Mouse (Mus musculus) limb, embryonic 13.5 days (tissue): ENCODE data around the gene Plekho1. TPM values are rescaled to one million over a fixed set of nuclear protein-coding genes. Genes with fewer than 3 reads are reported as not detected.
"Not testable (repeated sequence)": the region's sequence is repeated elsewhere in the genome, so short reads cannot be mapped to it uniquely, and the experiment has no call there.

Experiments
- ATAC-seq: fragments of 200-750 bp; cut with Nextera tagmentation; 2 replicates; pipeline ENCODE4 v1.8.0; 2017; ENCODE audit warnings: low read depth, moderate number of reproducible peaks, moderate TSS enrichment; ENCODE audit not compliant: low FRiP score
- H3K27ac ChIP-seq: fragments of 300-500 bp; sonication (generic); 2 replicates; pipeline ENCODE4 v1.5.1; 2015; ENCODE audit warnings: inconsistent platforms, mild to moderate bottlenecking, moderate library complexity
- H3K27me3 ChIP-seq: fragments of 300-500 bp; sonication (generic); 2 replicates; pipeline ENCODE4 v1.6.1; 2015; ENCODE audit warnings: mild to moderate bottlenecking, inconsistent platforms
- H3K36me3 ChIP-seq: fragments of 300-500 bp; sonication (generic); 2 replicates; pipeline ENCODE4 v1.6.1; 2015; ENCODE audit warnings: inconsistent platforms, mild to moderate bottlenecking, moderate library complexity
- H3K4me1 ChIP-seq: fragments of 300-500 bp; sonication (generic); 2 replicates; pipeline ENCODE4 v1.6.1; 2015; ENCODE audit warnings: inconsistent platforms
- H3K4me2 ChIP-seq: fragments of 300-500 bp; sonication (generic); replicated peaks from 2 replicates; pipeline ENCODE4 v1.6.1; 2015; ENCODE audit warnings: inconsistent platforms, mild to moderate bottlenecking, moderate library complexity
- H3K4me3 ChIP-seq: fragments of 300-500 bp; sonication (generic); 2 replicates; pipeline ENCODE4 v1.5.1; 2015; ENCODE audit warnings: moderate library complexity, mild to moderate bottlenecking, inconsistent platforms
- H3K9ac ChIP-seq: fragments of 300-500 bp; sonication (generic); 2 replicates; pipeline ENCODE4 v1.6.1; 2015; ENCODE audit warnings: mild to moderate bottlenecking, inconsistent platforms
- H3K9me3 ChIP-seq: fragments of 300-500 bp; sonication (generic); 2 replicates; pipeline ENCODE4 v1.6.1; 2016; ENCODE audit warnings: inconsistent platforms
- WGBS: fragments of 180-500 bp; shearing (Covaris S2); methylation state at CpG from one replicate; pipeline ENCODE4 v1.1.7; 2015; 5-methylcytosine and 5-hydroxymethylcytosine counted together
- polyA plus RNA-seq: library from polyadenylated mRNA; unstranded; fragments of >200 nt; fragmentation: Nextera tagmentation; extraction: Ambion mirVana; gene quantifications from 2 replicates; pipeline ENCODE4 v1.2.1, GENCODE M21; 2015

Plekho1 gene
- polyA plus RNA-seq, 1 experiment from 2014 or later = 60.0 TPM

DNA sequence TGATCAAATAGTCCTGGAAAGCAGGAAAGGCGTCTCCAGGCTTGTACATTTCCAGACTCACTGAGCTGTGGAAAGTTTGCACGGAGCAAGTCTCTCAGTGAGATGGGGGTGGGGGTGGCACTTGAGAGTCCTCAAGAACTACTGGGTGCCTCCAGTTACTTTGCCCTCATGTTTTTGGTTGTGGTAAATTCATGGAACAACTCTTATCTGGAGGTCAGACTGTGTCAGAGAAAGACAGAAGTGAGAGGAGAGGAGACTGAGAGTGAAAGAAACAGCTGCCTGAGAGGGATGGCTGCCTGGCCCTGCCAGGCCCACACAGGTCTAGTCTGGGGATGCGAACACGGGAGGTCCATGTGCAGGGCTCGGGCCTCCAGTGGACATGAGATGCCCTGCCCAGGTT lies 40.5 kb downstream of the Plekho1 start:
- 91% methylated on average over 5 of the region's 5 CpGs for WGBS
- Histone ChIP-seq H3K27me3 (no peaks in the 10 kb centered on the region), H3K4me2 (no peak overlapping the region), H3K36me3 (no peaks in the 10 kb centered on the region), H3K9ac (no peak overlapping the region), H3K4me3 (no peak overlapping the region), H3K4me1 (peaks cover 6% of the 10 kb centered on the region; the same call in 1 of the 2 replicates), H3K9me3 (no peaks in the 10 kb centered on the region), H3K27ac (no peak overlapping the region)
- no peak for ATAC-seq

GRCm38 (mm10) chr3:95954648-95955173 lies 41.1 kb downstream of the Plekho1 start:
- not testable (repeated sequence) for H3K4me2 ChIP-seq, H3K9ac ChIP-seq, H3K27ac ChIP-seq, H3K4me3 ChIP-seq, ATAC-seq, H3K27me3 ChIP-seq, H3K4me1 ChIP-seq, H3K36me3 ChIP-seq, H3K9me3 ChIP-seq
- 90% methylated on average over 12 of the region's 12 CpGs for WGBS

GRCm38 (mm10) chr3:95953522-95953921 lies 42.3 kb downstream of the Plekho1 start:
- no peaks in the 10 kb centered on the region for H3K27me3 ChIP-seq
- H3K4me3 ChIP-seq = no peak overlapping the region
- H3K9me3 ChIP-seq = no peaks in the 10 kb centered on the region
- H3K9ac ChIP-seq = no peak overlapping the region
- H3K4me2 ChIP-seq = no peak overlapping the region
- H3K27ac ChIP-seq = no peak overlapping the region
- peaks cover 6% of the 10 kb centered on the region; the same call in 1 of the 2 replicates for H3K4me1 ChIP-seq
- WGBS = 77% methylated on average over 3 of the region's 3 CpGs
- ATAC-seq = no peak
- H3K36me3 ChIP-seq = 0 out of 2 replicates have a peak, but pooled peaks cover 6% of the 10 kb centered on the region

DNA sequence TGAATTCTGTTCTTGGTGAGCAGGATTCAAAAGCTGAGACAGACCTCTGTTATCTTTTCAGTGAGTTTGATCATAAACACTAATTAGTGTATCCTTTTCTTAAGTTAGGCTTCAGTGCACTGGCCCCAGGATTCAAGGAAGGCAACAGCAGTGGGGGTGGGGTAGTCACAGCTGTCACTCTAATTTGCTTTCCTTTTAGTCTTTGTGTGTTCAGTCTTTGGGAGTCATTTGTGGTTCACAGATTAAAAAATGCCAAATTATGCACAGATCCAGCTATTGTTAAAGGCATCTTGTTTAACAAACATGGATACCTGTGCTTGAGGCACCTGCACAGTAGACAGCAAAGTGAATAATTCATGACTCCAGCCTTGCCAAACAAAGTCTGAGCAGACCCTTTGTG lies 42.8 kb downstream of the Plekho1 start:
- no peak for ATAC-seq
- Histone ChIP-seq H3K4me1 (peaks cover 6% of the 10 kb centered on the region; the same call in 1 of the 2 replicates), H3K9ac (no peak overlapping the region), H3K4me2 (no peak overlapping the region), H3K9me3 (no peaks in the 10 kb centered on the region), H3K27me3 (no peaks in the 10 kb centered on the region), H3K36me3 (0 out of 2 replicates have a peak, but pooled peaks cover 6% of the 10 kb centered on the region), H3K27ac (no peak overlapping the region), H3K4me3 (no peak overlapping the region)

DNA sequence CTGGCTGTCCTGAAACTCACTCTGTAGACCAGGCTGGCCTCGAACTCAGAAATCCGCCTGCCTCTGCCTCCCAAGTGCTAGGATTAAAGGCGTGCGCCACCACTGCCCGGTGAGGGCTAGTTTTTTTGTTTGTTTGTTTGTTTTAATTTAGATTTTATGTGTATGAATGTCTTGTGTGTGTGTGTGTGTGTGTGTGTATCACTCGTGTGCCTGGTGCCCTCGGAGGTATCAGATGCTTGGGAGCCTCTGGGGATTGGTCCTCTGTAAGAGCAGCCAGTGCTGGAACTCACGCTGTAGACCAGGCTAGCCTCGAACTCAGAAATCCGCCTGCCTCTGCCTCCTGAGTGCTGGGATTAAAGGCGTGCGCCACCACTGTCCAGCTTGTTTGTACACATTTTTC lies 44.2 kb downstream of the Plekho1 start:
- Histone ChIP-seq H3K9ac (peak overlapping the region; percentile 61), H3K4me3 (peak overlapping the region; percentile 53), H3K36me3 (peaks cover 13% of the 10 kb centered on the region), H3K27ac (peak overlapping the region; percentile 89), H3K4me2 (peak overlapping the region; percentile 72)
- H3K9me3 ChIP-seq, H3K4me1 ChIP-seq, ATAC-seq, H3K27me3 ChIP-seq: not testable (repeated sequence)
- 73% methylated on average over 12 of the region's 12 CpGs for WGBS

DNA sequence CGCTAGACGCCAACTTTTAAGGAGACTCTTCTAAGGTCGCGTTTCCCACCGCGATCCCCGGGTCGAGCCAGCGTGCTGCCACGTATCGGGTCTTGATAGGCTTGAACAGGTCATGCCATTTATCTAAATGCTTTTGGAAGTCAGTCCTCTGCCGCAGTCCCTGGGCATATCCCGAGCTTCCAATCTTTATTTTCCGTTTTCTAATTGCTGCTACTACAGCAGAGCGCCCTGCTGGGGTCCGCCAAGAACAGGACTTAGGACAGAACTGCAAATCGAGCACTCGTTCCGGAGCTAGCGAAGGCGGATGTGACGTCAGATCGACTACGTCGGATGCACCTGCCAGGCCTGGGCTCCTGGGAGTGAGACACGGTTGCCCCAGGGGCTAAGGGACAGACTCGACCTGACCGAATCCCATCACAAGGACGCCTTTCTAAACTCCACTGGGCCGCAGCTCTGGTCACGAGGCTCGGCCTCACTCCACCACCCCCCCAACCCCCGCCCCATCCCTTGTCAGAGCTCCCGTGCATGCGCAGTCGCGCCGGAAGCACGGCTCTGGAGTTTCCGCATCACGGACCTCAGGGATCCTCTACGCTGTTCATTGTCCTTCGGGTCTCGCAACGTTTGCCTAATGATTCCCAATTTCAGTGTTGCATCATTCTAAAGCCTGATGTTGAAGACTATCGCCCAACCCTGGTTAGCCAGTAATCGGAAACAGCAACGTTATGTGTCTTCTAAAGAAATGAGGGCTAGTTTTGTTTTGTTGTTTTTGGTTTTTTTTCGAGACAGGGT lies 44.8 kb downstream of the Plekho1 start:
- peak; percentile 96 for ATAC-seq
- no peaks in the 10 kb centered on the region for H3K9me3 ChIP-seq
- peak overlapping the region; percentile 61 for H3K9ac ChIP-seq

DNA sequence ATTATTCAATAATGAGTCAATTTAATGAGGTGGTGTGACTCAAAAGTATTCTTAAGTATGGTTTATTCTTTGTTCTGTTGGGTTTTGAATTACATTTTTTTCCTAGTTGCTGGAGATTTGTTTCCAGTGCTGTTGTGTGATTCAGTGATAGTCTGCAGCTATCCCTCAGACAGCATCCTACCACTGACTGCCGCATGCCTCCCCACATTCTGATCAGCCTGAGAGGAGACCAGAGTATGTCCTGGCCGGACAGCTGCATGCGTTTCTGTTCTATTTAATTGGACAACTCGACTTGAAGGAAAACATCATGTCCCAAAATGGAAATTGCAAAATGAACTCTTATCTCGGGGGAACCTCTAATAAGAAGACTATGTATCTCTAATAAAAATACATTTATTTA lies 47.5 kb downstream of the Plekho1 start:
- no peaks in the 10 kb centered on the region for H3K27me3 ChIP-seq
- no peak overlapping the region for H3K27ac ChIP-seq
- 88% methylated on average over 5 of the region's 5 CpGs for WGBS
- no peaks in the 10 kb centered on the region for H3K9me3 ChIP-seq
- no peak for ATAC-seq
- no peak overlapping the region for H3K9ac ChIP-seq
- H3K4me3 ChIP-seq = no peak overlapping the region
- H3K4me2 ChIP-seq = no peak overlapping the region
- peaks cover 41% of the 10 kb centered on the region for H3K36me3 ChIP-seq
- no peaks in the 10 kb centered on the region; the same call in 1 of the 2 replicates for H3K4me1 ChIP-seq

More for the DNA sequence above, 44.8 kb downstream of the Plekho1 start:
- Histone ChIP-seq H3K27ac (peak overlapping the region; percentile 89), H3K27me3 (no peaks in the 10 kb centered on the region), H3K4me2 (peak overlapping the region; percentile 72), H3K4me3 (peak overlapping the region; percentile 53), H3K4me1 (no peaks in the 10 kb centered on the region; the same call in 1 of the 2 replicates), H3K36me3 (peaks cover 19% of the 10 kb centered on the region)
- 2% methylated on average over 49 of the region's 49 CpGs for WGBS

GRCm38 (mm10) chr3:95945731-95946240 lies 50.0 kb downstream of the Plekho1 start:
- no peak overlapping the region for H3K27ac ChIP-seq
- 91% methylated on average over 14 of the region's 14 CpGs for WGBS
- no peak for ATAC-seq
- no peaks in the 10 kb centered on the region for H3K4me1 ChIP-seq
- H3K27me3 ChIP-seq = no peaks in the 10 kb centered on the region
- H3K4me3 ChIP-seq = no peak overlapping the region
- no peaks in the 10 kb centered on the region for H3K9me3 ChIP-seq
- no peak overlapping the region for H3K9ac ChIP-seq
- H3K36me3 ChIP-seq = peaks cover 66% of the 10 kb centered on the region
- H3K4me2 ChIP-seq = no peak overlapping the region

DNA sequence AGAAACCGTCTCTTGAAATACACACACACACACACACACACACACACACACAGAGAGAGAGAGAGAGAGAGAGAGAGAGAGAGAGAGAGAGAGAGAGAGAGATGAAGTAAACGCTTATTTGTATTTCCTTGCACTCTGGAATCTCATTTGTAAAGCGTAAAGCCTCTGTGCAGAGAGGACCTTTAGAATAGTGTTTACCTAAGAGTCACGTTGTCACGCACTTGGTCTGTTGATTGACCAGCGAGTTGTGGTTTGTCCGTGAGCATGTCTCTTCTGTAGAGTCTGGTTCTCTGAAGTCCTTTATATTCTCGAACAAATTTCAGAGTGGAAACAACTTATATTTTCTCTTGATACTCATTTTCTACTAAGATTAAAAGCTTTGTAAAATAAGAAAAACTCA lies 51.1 kb downstream of the Plekho1 start:
- H3K9me3 ChIP-seq = no peaks in the 10 kb centered on the region
- H3K4me3 ChIP-seq = no peak overlapping the region
- 95% methylated on average over 8 of the region's 8 CpGs for WGBS
- no peaks in the 10 kb centered on the region for H3K4me1 ChIP-seq
- no peak overlapping the region for H3K9ac ChIP-seq
- no peak for ATAC-seq
- no peaks in the 10 kb centered on the region for H3K27me3 ChIP-seq
- H3K27ac ChIP-seq = no peak overlapping the region
- H3K4me2 ChIP-seq = no peak overlapping the region
- H3K36me3 ChIP-seq = peaks cover 77% of the 10 kb centered on the region

DNA sequence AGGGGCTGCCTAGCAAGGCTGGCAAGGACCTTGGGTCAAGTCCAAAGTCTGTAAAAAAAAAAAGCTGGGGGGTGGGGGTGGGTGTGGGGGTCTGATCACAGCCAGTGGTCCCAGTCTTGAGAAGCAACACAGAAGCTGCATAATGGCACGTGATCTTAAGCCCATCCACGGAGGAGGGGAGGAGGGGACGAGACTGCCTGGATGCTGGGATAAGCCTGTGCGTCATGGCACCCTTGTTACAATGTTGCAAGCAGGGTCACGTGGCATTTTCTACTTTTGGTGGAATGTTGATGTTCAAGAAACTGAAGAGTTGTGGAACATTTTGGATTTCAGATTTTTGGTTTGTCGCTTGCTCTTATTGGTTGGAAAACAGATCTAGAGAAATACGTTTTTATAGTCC lies 52.6 kb downstream of the Plekho1 start:
- WGBS = 92% methylated on average over 7 of the region's 7 CpGs
- H3K9me3 ChIP-seq = no peaks in the 10 kb centered on the region
- H3K27ac ChIP-seq = no peak overlapping the region
- no peak overlapping the region for H3K4me2 ChIP-seq
- H3K36me3 ChIP-seq = peaks cover 86% of the 10 kb centered on the region
- no peak overlapping the region for H3K4me3 ChIP-seq
- H3K9ac ChIP-seq = no peak overlapping the region
- H3K27me3 ChIP-seq = no peaks in the 10 kb centered on the region
- no peaks in the 10 kb centered on the region for H3K4me1 ChIP-seq
- no peak for ATAC-seq

DNA sequence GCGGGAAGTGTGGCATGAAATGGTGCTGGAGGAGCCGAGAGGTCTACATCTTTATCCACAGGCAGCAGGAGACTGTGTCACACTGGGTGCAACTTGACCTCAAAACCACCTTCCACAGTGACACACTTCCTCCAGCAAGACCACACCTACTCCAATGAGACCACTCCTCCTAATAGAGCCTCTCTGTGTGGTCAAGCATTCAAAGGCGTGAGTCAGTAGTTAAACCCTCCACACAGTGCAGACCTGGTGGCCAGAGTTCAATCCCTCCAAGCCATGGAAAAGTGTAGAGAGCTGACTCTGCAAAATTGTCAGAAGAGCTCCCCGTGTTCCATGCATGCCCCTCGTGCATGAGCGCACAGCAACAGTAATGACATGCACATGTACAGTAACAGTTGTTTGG lies 53.1 kb downstream of the Plekho1 start:
- Histone ChIP-seq H3K27me3 (no peaks in the 10 kb centered on the region), H3K36me3 (peaks cover 91% of the 10 kb centered on the region), H3K4me3 (no peak overlapping the region), H3K9me3 (no peaks in the 10 kb centered on the region), H3K9ac (no peak overlapping the region), H3K27ac (no peak overlapping the region), H3K4me1 (no peaks in the 10 kb centered on the region), H3K4me2 (no peak overlapping the region)
- WGBS = 88% methylated on average over 6 of the region's 6 CpGs
- no peak for ATAC-seq

GRCm38 (mm10) chr3:95938835-95939234 lies 57.0 kb downstream of the Plekho1 start:
- peaks cover 91% of the 10 kb centered on the region for H3K36me3 ChIP-seq
- no peaks in the 10 kb centered on the region for H3K9me3 ChIP-seq
- no peak overlapping the region for H3K4me3 ChIP-seq
- ATAC-seq = no peak
- H3K4me2 ChIP-seq = no peak overlapping the region
- H3K27me3 ChIP-seq = no peaks in the 10 kb centered on the region
- H3K4me1 ChIP-seq = no peaks in the 10 kb centered on the region
- 94% methylated on average over 15 of the region's 15 CpGs for WGBS
- H3K9ac ChIP-seq = no peak overlapping the region
- H3K27ac ChIP-seq = no peak overlapping the region
